Mouse (Mus musculus) splenic B cell, adult 2 months (primary cell): ENCODE measurements around the gene Mybpc1.

Source experiments
- DNase-seq: peaks from one replicate; pipeline ENCODE4 v3.0.0-alpha.2; 2011; ENCODE audit warnings: low read depth, low spot score
- H3K27me3 ChIP-seq: 2 replicates; pipeline ENCODE4 v1.6.1; 2012; ENCODE audit warnings: mild to moderate bottlenecking, low read length, moderate library complexity, mixed read lengths; ENCODE audit not compliant: control insufficient read depth, poor library complexity, insufficient read depth, severe bottlenecking
- H3K36me3 ChIP-seq: 2 replicates; pipeline ENCODE4 v1.6.1; 2012; ENCODE audit warnings: mild to moderate bottlenecking, low read length, moderate library complexity, mixed read lengths; ENCODE audit not compliant: control insufficient read depth, poor library complexity, insufficient read depth, severe bottlenecking

Gene Mybpc1

GRCm38 (mm10) chr10:88604943-88605342 lies at the start of gene Mybpc1:
Gene Mybpc1 (minus strand): TSS chr10:88605152.
- H3K36me3 ChIP-seq: no peaks in the 10 kb centered on the region
- no peak for DNase-seq
- no peaks in the 10 kb centered on the region for H3K27me3 ChIP-seq

DNA sequence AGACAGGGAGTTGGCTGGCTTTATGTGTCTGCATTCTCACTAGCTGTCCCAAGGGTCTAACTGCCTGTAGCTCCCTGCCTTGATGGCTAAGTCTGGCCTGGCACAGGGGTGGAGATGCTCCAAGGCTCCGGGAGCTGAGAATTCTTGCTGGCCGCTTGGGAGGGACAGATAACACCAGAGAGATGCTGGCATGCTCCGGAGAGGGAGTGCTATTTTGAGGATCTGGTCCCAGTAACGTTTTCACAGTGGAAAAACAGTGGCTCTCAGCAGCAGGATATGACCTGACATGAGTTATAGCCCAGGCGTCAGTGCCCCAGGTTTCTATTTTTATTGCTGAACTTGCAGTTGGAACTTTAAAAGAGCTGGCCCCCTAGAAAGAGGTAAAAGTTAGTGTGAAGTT lies 40.5 kb upstream of the Mybpc1 start:
- H3K27me3 ChIP-seq: no peaks in the 10 kb centered on the region
- DNase-seq: no peak
- H3K36me3 ChIP-seq: no peaks in the 10 kb centered on the region

GRCm38 (mm10) chr10:88631330-88631953 lies 26.5 kb upstream of the Mybpc1 start:
- no peak for DNase-seq
- H3K36me3 ChIP-seq: no peaks in the 10 kb centered on the region
- no peaks in the 10 kb centered on the region for H3K27me3 ChIP-seq

GRCm38 (mm10) chr10:88630663-88631329 lies 25.8 kb upstream of the Mybpc1 start:
- no peaks in the 10 kb centered on the region for H3K27me3 ChIP-seq
- H3K36me3 ChIP-seq: no peaks in the 10 kb centered on the region
- DNase-seq: no peak

- no peak for DNase-seq
- no peaks in the 10 kb centered on the region for H3K27me3 ChIP-seq
- no peaks in the 10 kb centered on the region for H3K36me3 ChIP-seq
Observed at GRCm38 (mm10) chr10:88627052-88627451, 22.1 kb upstream of the Mybpc1 start.

GRCm38 (mm10) chr10:88626176-88626575 lies 21.2 kb upstream of the Mybpc1 start:
- DNase-seq: no peak
- H3K27me3 ChIP-seq: no peaks in the 10 kb centered on the region
- no peaks in the 10 kb centered on the region for H3K36me3 ChIP-seq

DNA sequence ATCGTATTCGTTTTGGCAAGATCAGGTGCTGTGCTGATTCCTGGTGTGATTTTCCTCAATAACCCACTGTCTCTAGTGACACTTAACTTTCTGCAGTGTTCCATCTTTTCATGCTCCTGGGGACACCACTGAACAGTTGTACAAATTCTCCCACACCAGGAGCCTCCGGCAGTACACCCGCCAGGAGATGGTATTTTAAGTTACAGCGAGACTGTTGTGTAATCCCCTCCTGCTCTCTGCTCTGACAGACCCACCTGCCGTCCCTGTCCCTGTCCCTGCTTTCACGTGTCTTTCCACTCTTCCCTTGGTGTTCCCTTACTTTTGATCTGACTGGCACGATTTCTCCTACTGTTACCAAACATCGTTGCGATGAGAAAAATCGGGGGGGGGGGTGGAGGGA lies 19.3 kb upstream of the Mybpc1 start:
- peaks cover 1% of the 10 kb centered on the region; the same call in 1 of the 2 replicates for H3K27me3 ChIP-seq
- H3K36me3 ChIP-seq: no peaks in the 10 kb centered on the region
- no peak for DNase-seq

- no peak for DNase-seq
- H3K27me3 ChIP-seq: peaks cover 1% of the 10 kb centered on the region; the same call in 1 of the 2 replicates
Observed at GRCm38 (mm10) chr10:88622624-88623023, 17.7 kb upstream of the Mybpc1 start.

GRCm38 (mm10) chr10:88620809-88621208 lies 15.9 kb upstream of the Mybpc1 start:
- no peak for DNase-seq
- Histone ChIP-seq H3K27me3 (peaks cover 1% of the 10 kb centered on the region; the same call in 1 of the 2 replicates), H3K36me3 (no peaks in the 10 kb centered on the region)

More at GRCm38 (mm10) chr10:88622624-88623023, 17.7 kb upstream of the Mybpc1 start:
- no peaks in the 10 kb centered on the region for H3K36me3 ChIP-seq

GRCm38 (mm10) chr10:88613051-88613450 lies 8.1 kb upstream of the Mybpc1 start:
- DNase-seq: no peak

DNA sequence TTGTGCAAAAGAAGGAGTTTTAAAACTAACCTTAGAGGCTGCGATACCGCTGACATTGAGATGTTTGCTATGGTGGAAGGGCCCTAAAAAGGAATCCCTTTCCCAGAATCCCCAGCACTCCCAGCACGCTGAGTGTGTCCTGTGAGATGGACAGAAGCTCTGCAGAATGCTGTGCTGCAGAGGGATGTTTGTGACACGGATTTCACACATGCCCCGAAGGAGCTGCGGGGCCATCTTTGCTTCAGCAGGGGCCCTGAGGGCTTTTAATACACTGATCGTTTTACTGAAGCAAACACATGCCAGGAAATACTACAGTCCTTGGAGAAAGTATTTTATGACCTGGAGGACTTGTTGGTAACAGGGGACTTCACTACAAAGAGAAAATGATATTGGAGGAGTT lies 1.7 kb upstream of the Mybpc1 start:
- no peak for DNase-seq
- Histone ChIP-seq H3K36me3 (no peaks in the 10 kb centered on the region), H3K27me3 (no peaks in the 10 kb centered on the region)

More at GRCm38 (mm10) chr10:88613051-88613450, 8.1 kb upstream of the Mybpc1 start:
- Histone ChIP-seq H3K36me3 (no peaks in the 10 kb centered on the region), H3K27me3 (no peaks in the 10 kb centered on the region)

- DNase-seq: no peak
- Histone ChIP-seq H3K36me3 (no peaks in the 10 kb centered on the region), H3K27me3 (no peaks in the 10 kb centered on the region)
Observed at GRCm38 (mm10) chr10:88606065-88606464, 1.1 kb upstream of the Mybpc1 start.

- DNase-seq: no peak
- no peaks in the 10 kb centered on the region for H3K36me3 ChIP-seq
- no peaks in the 10 kb centered on the region for H3K27me3 ChIP-seq
Observed at GRCm38 (mm10) chr10:88603773-88604172, 1.2 kb downstream of the Mybpc1 start.

DNA sequence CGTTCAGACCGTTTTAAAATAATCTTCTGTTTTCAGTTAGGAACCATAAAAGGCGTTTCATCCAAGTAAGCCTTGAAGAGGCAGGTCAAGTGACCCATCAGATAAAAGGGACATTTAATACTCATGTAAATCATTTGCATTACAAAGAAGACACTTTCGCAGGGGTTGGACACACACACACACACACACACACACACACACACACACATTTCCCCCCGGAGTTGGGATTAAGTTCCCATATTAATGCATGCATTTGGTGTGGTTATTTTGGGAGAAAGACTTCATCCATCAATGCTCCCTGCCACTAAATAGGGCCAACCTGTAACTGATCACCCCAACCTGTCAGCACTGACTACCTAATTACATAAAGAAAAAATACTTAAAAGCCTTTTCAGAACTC lies 1.7 kb downstream of the Mybpc1 start:
- no peak for DNase-seq
- no peaks in the 10 kb centered on the region for H3K36me3 ChIP-seq
- no peaks in the 10 kb centered on the region for H3K27me3 ChIP-seq

DNA sequence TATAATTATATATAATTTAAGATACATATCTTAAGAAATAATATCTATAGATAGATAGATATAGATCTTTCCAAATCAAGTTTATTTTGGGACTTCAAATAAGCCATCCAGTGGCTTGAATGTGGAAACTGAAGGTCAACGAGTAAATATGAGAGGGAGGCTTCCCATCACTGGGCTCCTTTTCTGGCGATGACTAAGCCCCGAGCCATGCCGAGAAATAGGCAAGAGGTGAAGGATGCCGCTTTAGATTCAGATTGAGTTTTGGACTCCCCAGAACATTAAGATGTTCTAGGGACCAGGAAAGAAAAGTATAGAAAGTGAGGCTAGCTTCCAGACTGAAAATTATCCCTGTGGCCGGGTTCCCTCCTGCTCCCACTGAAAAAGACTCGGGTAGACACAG lies 4.4 kb downstream of the Mybpc1 start:
- DNase-seq: no peak
- H3K36me3 ChIP-seq: no peaks in the 10 kb centered on the region
- H3K27me3 ChIP-seq: no peaks in the 10 kb centered on the region
